Comparison of ENCODE assay signal across 16 mouse cellular contexts in genomic region chr19:30091644-30092295, GRCm38 (mm10).
"Had no signal": no experiment of that assay in that cellular context is flagged by ENCODE, and none has a peak within 500 bp of the region (broad histone marks: within the 10 kb centered on the region; RNA-seq: fewer than 3 reads in every experiment).

No protein-coding gene starts in this region.

- H3K27ac ChIP-seq: limb, embryonic 15.5 days; midbrain, embryonic 10.5 days; stomach, embryonic 15.5 days had no signal

- H3K4me2 ChIP-seq: limb, embryonic 15.5 days; lung, embryonic 14.5 days; neural tube, embryonic 13.5 days; stomach, embryonic 15.5 days had no signal

- H3K4me1 ChIP-seq: midbrain, embryonic 10.5 days; stomach, embryonic 15.5 days had no signal

- H3K4me3 ChIP-seq: limb, embryonic 15.5 days; midbrain, embryonic 10.5 days; neural tube, embryonic 13.5 days; stomach, embryonic 15.5 days had no signal

- H3K27me3 ChIP-seq: limb, embryonic 15.5 days; neural tube, embryonic 13.5 days; stomach, embryonic 15.5 days had no signal

- DNase-seq: kidney, adult 18-20 months; kidney, postnatal 10 days; layer of hippocampus, adult 9-11 months; layer of hippocampus, postnatal 36 days; lung, embryonic 14.5 days; lung, postnatal 10 days; lung, postnatal 4 days; retina, postnatal 1 day; right cerebral cortex, postnatal 14 days; thymus, adult 2 months; thymus, postnatal 25 days had no signal

- H3K9me3 ChIP-seq: limb, embryonic 15.5 days; midbrain, embryonic 10.5 days; neural tube, embryonic 13.5 days; stomach, embryonic 15.5 days had no signal

- H3K9ac ChIP-seq: limb, embryonic 15.5 days; lung, embryonic 14.5 days; neural tube, embryonic 13.5 days; stomach, embryonic 15.5 days had no signal

- ATAC-seq: midbrain, embryonic 16.5 days had no signal
